Mouse (Mus musculus) urinary bladder, postnatal 25 days (tissue): Measurements from ENCODE around the gene Myrf.
A peak's percentile ranks its signal among the peaks of the same experiment; 100 is the strongest.

ENCODE experiments used
- DNase-seq: peaks from one replicate; pipeline ENCODE4 v3.0.0; 2022; ENCODE audit warnings: low spot score

Myrf gene

DNA sequence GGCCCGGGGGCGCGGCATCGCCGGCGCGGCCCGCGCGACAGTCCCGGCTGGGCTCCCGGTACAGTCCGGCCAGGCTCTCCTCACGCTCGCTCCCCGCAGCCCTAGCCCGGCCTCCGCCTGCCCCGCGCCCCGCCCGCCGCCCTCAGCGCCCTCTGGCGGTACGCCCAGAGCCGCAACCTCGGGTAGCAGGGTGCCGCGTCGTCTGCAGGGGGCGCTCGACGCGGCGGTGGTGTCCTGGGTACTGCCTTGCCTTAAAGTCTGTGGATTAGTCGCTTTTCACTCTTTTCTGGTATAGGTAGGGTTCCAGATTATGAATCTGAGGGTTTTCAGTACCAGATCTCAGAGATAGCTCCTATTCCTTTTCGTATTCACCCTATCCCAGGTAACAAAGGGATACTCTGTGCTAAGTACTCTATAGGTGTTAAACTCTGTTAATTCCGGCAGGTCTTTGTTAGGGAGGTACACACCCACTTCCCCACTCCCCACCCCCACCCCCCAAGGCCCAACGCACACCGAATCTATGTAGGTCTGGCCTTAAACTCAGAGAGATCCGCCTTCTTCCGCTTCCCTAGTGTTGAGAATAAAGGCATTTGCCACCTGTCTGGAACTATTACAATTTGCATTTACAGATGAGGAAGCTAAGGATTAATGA, at the start of gene Myrf:
Gene Myrf (minus strand): TSS at position 95 of the 652 bp plus-strand sequence.
- DNase-seq: peak; percentile 85

DNA sequence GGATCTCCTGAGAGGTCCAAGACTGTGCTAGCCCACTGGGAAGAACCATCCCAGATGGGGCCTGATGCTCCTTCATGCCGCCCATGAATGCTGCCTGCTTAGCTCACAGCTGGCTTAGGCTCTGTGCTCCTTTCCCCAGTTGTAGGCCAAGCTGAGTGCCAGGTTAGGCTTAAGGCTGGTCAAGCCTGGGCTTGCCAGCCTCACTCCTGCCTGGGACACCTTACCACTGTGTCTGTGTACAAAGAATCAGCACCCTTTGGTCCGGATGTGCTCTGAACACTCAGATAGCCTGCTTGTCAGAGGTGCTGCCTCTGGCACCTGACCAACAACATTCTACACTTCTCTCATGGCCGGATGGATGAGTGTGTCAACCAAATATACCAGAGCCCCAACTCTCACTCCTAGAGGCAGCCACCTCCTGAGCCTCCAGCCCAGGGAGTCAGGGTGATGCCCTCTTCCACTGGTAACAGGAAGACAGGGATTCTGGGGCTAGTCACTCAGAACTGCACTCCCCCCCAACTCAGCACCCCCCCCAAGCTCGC, 49.1 kb upstream of the Myrf start:
- DNase-seq: no peak

- no peak for DNase-seq
Measured at GRCm38 (mm10) chr19:10288125-10289040, 47.8 kb upstream of the Myrf start.

DNA sequence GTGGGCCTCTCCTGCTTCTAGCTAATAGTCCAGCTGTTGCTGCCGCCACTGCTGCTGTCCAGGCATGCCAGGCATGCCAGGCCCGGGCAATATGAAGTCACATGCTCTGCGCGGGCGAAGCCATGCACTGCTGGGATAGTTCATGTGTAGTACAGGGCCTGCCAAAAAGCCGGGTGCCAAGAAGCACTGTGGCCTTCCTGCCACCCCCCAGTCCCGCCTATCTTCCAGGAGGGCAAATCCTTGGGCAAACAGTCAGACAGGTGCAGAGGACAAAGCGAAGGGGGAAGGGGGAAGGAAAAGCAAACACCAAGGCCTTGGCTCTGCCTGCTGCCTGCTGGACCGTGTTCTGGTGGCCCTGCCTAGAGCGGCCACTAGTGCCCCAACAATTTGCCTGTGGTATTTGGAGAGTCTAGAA, 45.9 kb upstream of the Myrf start:
- DNase-seq: no peak

DNA sequence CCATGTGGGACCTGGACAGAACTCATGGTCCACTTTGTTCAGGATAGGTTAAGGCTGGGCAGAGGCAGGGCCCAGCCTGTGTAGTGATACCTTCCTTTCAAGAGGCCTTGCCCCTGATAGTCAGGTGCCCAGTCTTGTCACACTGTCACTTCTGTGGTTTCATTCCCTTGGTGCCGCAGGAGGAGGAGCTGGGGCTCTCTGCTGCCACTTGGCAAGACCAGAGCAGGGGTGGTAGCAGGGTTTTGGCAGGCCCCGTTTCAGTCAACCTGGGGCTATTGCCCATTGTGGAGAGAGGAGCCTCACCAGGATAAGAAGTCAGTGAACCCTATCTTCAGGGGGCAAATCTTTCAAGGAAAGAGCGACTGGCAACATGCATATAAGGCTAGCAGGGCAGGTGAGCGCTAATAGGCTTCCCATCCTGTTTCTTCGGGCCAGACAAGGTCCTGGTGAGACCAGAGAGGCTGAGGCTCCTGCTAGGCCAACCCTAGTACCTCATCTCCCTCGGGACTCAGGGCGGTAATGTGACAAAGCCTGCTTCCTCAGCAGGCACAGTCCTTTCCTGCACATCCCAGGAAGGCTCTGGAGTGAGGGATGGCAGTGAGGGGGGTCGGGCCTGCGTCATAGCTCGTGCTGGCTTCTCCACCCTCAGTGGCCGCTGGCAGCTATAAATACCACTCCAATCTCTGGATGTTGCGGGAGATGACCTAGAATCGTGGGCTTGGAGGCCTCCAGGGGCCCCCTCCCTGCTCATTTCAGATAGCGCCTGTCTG, 40.4 kb upstream of the Myrf start:
- no peak for DNase-seq

GRCm38 (mm10) chr19:10279668-10280067, 39.1 kb upstream of the Myrf start:
- DNase-seq: no peak

GRCm38 (mm10) chr19:10278669-10279324, 38.2 kb upstream of the Myrf start:
- no peak for DNase-seq

GRCm38 (mm10) chr19:10277759-10278158, 37.2 kb upstream of the Myrf start:
- peak; percentile 52 for DNase-seq

- no peak for DNase-seq
Measured at GRCm38 (mm10) chr19:10277331-10277730, 36.8 kb upstream of the Myrf start.

- DNase-seq: no peak
Measured at GRCm38 (mm10) chr19:10276483-10277144, 36.1 kb upstream of the Myrf start.

- DNase-seq: no peak
Measured at GRCm38 (mm10) chr19:10274056-10274455, 33.5 kb upstream of the Myrf start.

- no peak for DNase-seq
Measured at GRCm38 (mm10) chr19:10272746-10273145, 32.2 kb upstream of the Myrf start.

- no peak for DNase-seq
Measured at GRCm38 (mm10) chr19:10271592-10271991, 31.0 kb upstream of the Myrf start.

- DNase-seq: no peak
Measured at GRCm38 (mm10) chr19:10270356-10270755, 29.8 kb upstream of the Myrf start.

GRCm38 (mm10) chr19:10268851-10269250, 28.3 kb upstream of the Myrf start:
- no peak for DNase-seq

GRCm38 (mm10) chr19:10267953-10268352, 27.4 kb upstream of the Myrf start:
- DNase-seq: no peak

GRCm38 (mm10) chr19:10267057-10267456, 26.5 kb upstream of the Myrf start:
- no peak for DNase-seq

GRCm38 (mm10) chr19:10266196-10266850, 25.8 kb upstream of the Myrf start:
- peak; percentile 82 for DNase-seq

DNA sequence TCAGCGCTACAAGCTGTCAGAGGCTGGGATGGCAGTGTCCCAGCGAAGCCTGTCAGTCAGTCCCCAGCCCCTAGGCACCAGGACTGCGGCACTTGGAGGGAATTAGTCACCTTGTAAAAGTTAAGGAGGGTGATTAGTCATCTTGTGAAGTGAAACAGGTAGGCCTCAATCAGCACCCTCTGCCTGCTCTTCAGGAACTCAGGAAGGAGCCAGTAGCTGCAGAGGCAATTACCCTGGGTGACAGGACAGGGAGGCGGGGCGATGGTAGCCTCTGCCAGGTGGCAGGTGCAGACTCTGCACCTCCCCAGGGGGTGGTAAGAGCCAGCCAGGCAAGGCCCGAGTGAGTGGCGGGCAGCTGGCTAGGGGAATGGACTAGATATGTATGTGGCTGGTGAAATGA, 20.8 kb upstream of the Myrf start:
- DNase-seq: no peak

GRCm38 (mm10) chr19:10258279-10259011, 17.9 kb upstream of the Myrf start:
- DNase-seq: peak; percentile 82
